Mouse (Mus musculus) ES-Bruce4 (cell line): Measurements from ENCODE around the gene Vwc2l.

Source experiments
- CTCF ChIP-seq: IDR thresholded peaks from one replicate; pipeline ENCODE4 v1.8.1; 2011; ENCODE audit warnings: low read depth, low read length
- EP300 ChIP-seq: IDR thresholded peaks from 2 replicates; pipeline ENCODE4 v1.6.1; 2011; ENCODE audit warnings: low read depth, low read length; ENCODE audit not compliant: insufficient read depth
- POLR2A ChIP-seq: IDR thresholded peaks from one replicate; pipeline ENCODE4 v1.8.1; 2011; ENCODE audit warnings: low read length; ENCODE audit not compliant: insufficient read depth

GRCm38 (mm10) chr1:70700270-70700669 lies 25.2 kb upstream of the Vwc2l start:
- TF ChIP-seq CTCF (no peak), POLR2A (no peak), EP300 (no peak)
